Mouse (Mus musculus) E14TG2a.4 (cell line): Measurements from ENCODE around the gene Itpr3.
A peak's percentile ranks its signal among the peaks of the same experiment; 100 is the strongest.

ENCODE experiments used
- CTCF ChIP-seq: conservative IDR thresholded peaks from 2 replicates; pipeline ENCODE4 v1.5.1; 2014; ENCODE audit warnings: low read length
- NANOG ChIP-seq: IDR thresholded peaks from 2 replicates; pipeline ENCODE4 v1.6.1; 2014; ENCODE audit warnings: borderline replicate concordance, low read length, mixed read lengths
- POU5F1 ChIP-seq: IDR thresholded peaks from 2 replicates; pipeline ENCODE4 v1.6.1; 2014; ENCODE audit warnings: low read length, borderline replicate concordance

- TF ChIP-seq CTCF (peak; percentile 29), POU5F1 (no peak), NANOG (no peak)
These were observed 28.8 kb upstream of the Itpr3 start for GRCm38 (mm10) chr17:27028284-27028795.
